Mouse (Mus musculus) stomach, embryonic 14.5 days (tissue): ENCODE data around the gene Camk2b. TPM values are rescaled to one million over a fixed set of nuclear protein-coding genes. Genes with fewer than 3 reads are reported as not detected.
A peak's percentile ranks its signal among the peaks of the same experiment; 100 is the strongest.

Experiments used
- ATAC-seq: fragments of 200-750 bp; cut with Nextera tagmentation; 2 replicates; pipeline ENCODE4 v1.8.0; 2017; ENCODE audit warnings: low read depth, moderate TSS enrichment; ENCODE audit not compliant: insufficient number of reproducible peaks, insufficient read depth, low FRiP score
- H3K27ac ChIP-seq: fragments of 300-500 bp; sonication (generic); 2 replicates; pipeline ENCODE4 v1.5.1; 2014; ENCODE audit warnings: mild to moderate bottlenecking, low read length, moderate library complexity, mixed read lengths
- H3K27me3 ChIP-seq: fragments of 300-500 bp; sonication (generic); 2 replicates; pipeline ENCODE4 v1.6.1; 2014; ENCODE audit warnings: low read length, control low read depth, mixed read lengths; ENCODE audit not compliant: control insufficient read depth, insufficient read depth
- H3K36me3 ChIP-seq: fragments of 300-500 bp; sonication (generic); 2 replicates; pipeline ENCODE4 v1.6.1; 2014; ENCODE audit warnings: mild to moderate bottlenecking, control low read depth, low read length, moderate library complexity, mixed read lengths; ENCODE audit not compliant: control insufficient read depth, insufficient read depth
- H3K4me1 ChIP-seq: fragments of 300-500 bp; sonication (generic); 2 replicates; pipeline ENCODE4 v1.6.1; 2014; ENCODE audit warnings: low read length, control low read depth, mixed read lengths; ENCODE audit not compliant: control insufficient read depth, insufficient read depth
- H3K4me2 ChIP-seq: fragments of 300-500 bp; sonication (generic); replicated peaks from 2 replicates; pipeline ENCODE4 v1.6.1; 2014; ENCODE audit warnings: low read depth, low read length, control low read depth
- H3K4me3 ChIP-seq: fragments of 300-500 bp; sonication (generic); 2 replicates; pipeline ENCODE4 v1.5.1; 2014; ENCODE audit warnings: low read depth, low read length, control low read depth
- H3K9ac ChIP-seq: fragments of 300-500 bp; sonication (generic); replicated peaks from 2 replicates; pipeline ENCODE4 v1.6.1; 2014; ENCODE audit warnings: low read depth, mild to moderate bottlenecking, control low read depth, low read length, moderate library complexity, mixed read lengths
- H3K9me3 ChIP-seq: fragments of 300-500 bp; sonication (generic); 2 replicates; pipeline ENCODE4 v1.6.1; 2016; ENCODE audit warnings: low read depth, low read length, control low read depth; ENCODE audit not compliant: control insufficient read depth
- WGBS: fragments of 180-500 bp; shearing (Covaris S2); extraction: QIAGEN DNeasy Blood & Tissue Kit; methylation state at CpG from one replicate; pipeline ENCODE4 v1.1.7; 2014; 5-methylcytosine and 5-hydroxymethylcytosine counted together
- polyA plus RNA-seq: library from polyadenylated mRNA; unstranded; fragments of >200 nt; fragmentation: Nextera tagmentation; extraction: Ambion mirVana; gene quantifications from 2 replicates; pipeline ENCODE4 v1.2.1, GENCODE M21; 2014

Camk2b gene
- polyA plus RNA-seq, 1 experiment from 2014 or later = 2.5 TPM

GRCm38 (mm10) chr11:5955546-5956276 is 110.5 kb downstream of the Camk2b start, which contains the start of gene Ykt6:
Gene Ykt6 (plus strand): TSS chr11:5955693.
- H3K4me1 ChIP-seq = peaks cover 12% of the 10 kb centered on the region; the same call in 1 of the 2 replicates
- ATAC-seq = peak; percentile 96
- no peaks in the 10 kb centered on the region for H3K27me3 ChIP-seq
- peak within 1 kb of the TSS; percentile 72 for H3K4me2 ChIP-seq
- peaks cover 5% of the 10 kb centered on the region for H3K36me3 ChIP-seq
- no peaks in the 10 kb centered on the region for H3K9me3 ChIP-seq
- peak within 1 kb of the TSS; percentile 92 for H3K9ac ChIP-seq
- peak within 1 kb of the TSS; percentile 95 for H3K27ac ChIP-seq
- under 1% methylated on average over 69 of the region's 71 CpGs for WGBS
- H3K4me3 ChIP-seq = peak within 1 kb of the TSS; percentile 88

GRCm38 (mm10) chr11:5954965-5955504 is 111.1 kb downstream of the Camk2b start:
- Histone ChIP-seq H3K4me3 (peak overlapping the region; percentile 88), H3K9ac (peak overlapping the region; percentile 92), H3K27me3 (no peaks in the 10 kb centered on the region), H3K27ac (peak overlapping the region; percentile 95), H3K4me1 (peaks cover 12% of the 10 kb centered on the region; the same call in 1 of the 2 replicates), H3K9me3 (no peaks in the 10 kb centered on the region), H3K4me2 (peak overlapping the region; percentile 65), H3K36me3 (no peaks in the 10 kb centered on the region)
- peak; percentile 50 for ATAC-seq
- WGBS = 5% methylated on average over 7 of the region's 7 CpGs

- Histone ChIP-seq H3K36me3 (no peaks in the 10 kb centered on the region), H3K27me3 (no peaks in the 10 kb centered on the region), H3K9ac (no peak overlapping the region), H3K4me2 (no peak overlapping the region; the same call in 1 of the 2 replicates), H3K9me3 (no peaks in the 10 kb centered on the region), H3K4me1 (peaks cover 12% of the 10 kb centered on the region; the same call in 1 of the 2 replicates), H3K4me3 (no peak overlapping the region), H3K27ac (peak overlapping the region; percentile 95; the same call in 1 of the 2 replicates)
- ATAC-seq = no peak
- 67% methylated on average over 5 of the region's 5 CpGs for WGBS
Measured at GRCm38 (mm10) chr11:5954435-5954834, 111.7 kb downstream of the Camk2b start.

- Histone ChIP-seq H3K9me3 (no peaks in the 10 kb centered on the region), H3K36me3 (no peaks in the 10 kb centered on the region), H3K4me1 (peaks cover 15% of the 10 kb centered on the region; the same call in 1 of the 2 replicates), H3K27ac (no peak overlapping the region), H3K4me3 (no peak overlapping the region), H3K9ac (no peak overlapping the region), H3K4me2 (no peak overlapping the region), H3K27me3 (no peaks in the 10 kb centered on the region)
- no peak for ATAC-seq
- 35% methylated on average over 8 of the region's 8 CpGs for WGBS
Measured at GRCm38 (mm10) chr11:5953130-5953765, 112.9 kb downstream of the Camk2b start.

GRCm38 (mm10) chr11:5952501-5952900 is 113.7 kb downstream of the Camk2b start:
- Histone ChIP-seq H3K4me2 (no peak overlapping the region), H3K9me3 (no peaks in the 10 kb centered on the region), H3K36me3 (no peaks in the 10 kb centered on the region), H3K27me3 (no peaks in the 10 kb centered on the region), H3K9ac (no peak overlapping the region), H3K4me3 (no peak overlapping the region), H3K4me1 (peaks cover 15% of the 10 kb centered on the region; the same call in 1 of the 2 replicates), H3K27ac (no peak overlapping the region)
- 44% methylated on average over 5 of the region's 5 CpGs for WGBS
- no peak for ATAC-seq

- peak; percentile 43; the same call in 1 of the 2 replicates for ATAC-seq
- WGBS = 65% methylated on average over 8 of the region's 8 CpGs
- Histone ChIP-seq H3K4me2 (no peak within 1 kb of the TSS), H3K4me1 (peaks cover 7% of the 10 kb centered on the region; the same call in 1 of the 2 replicates), H3K27me3 (no peaks in the 10 kb centered on the region), H3K36me3 (no peaks in the 10 kb centered on the region), H3K9me3 (no peaks in the 10 kb centered on the region), H3K9ac (no peak within 1 kb of the TSS), H3K27ac (peak within 1 kb of the TSS; percentile 23; the same call in 1 of the 2 replicates), H3K4me3 (no peak within 1 kb of the TSS)
Measured at GRCm38 (mm10) chr11:5949586-5950352, 116.4 kb downstream of the Camk2b start, which contains the start of gene Gck. Gene Gck (minus strand): TSS chr11:5950081.

- H3K27ac ChIP-seq = peak overlapping the region; percentile 23; the same call in 1 of the 2 replicates
- H3K9ac ChIP-seq = no peak overlapping the region
- H3K4me3 ChIP-seq = no peak overlapping the region
- ATAC-seq = no peak
- H3K4me2 ChIP-seq = no peak overlapping the region
- H3K27me3 ChIP-seq = no peaks in the 10 kb centered on the region
- H3K4me1 ChIP-seq = 0 out of 2 replicates have a peak, but pooled peaks cover 3% of the 10 kb centered on the region
- H3K36me3 ChIP-seq = no peaks in the 10 kb centered on the region
- WGBS = 48% methylated on average over 10 of the region's 10 CpGs
- 0 out of 2 replicates have a peak, but pooled peaks cover under 1% of the 10 kb centered on the region for H3K9me3 ChIP-seq
Measured at GRCm38 (mm10) chr11:5948546-5949250, 117.5 kb downstream of the Camk2b start.
